Mouse (Mus musculus) brain, embryonic 14.5 days (tissue): ENCODE results near the gene Bub1b.
A peak's percentile ranks its signal among the peaks of the same experiment; 100 is the strongest.

Experiments
- CTCF ChIP-seq: fragments of 200-500 bp; IDR thresholded peaks from 2 replicates; pipeline ENCODE4 v1.5.1; 2012; ENCODE audit warnings: inconsistent platforms, mild to moderate bottlenecking, moderate library complexity, borderline replicate concordance; ENCODE audit not compliant: insufficient read depth, insufficient read length; ENCODE audit errors: extremely low read depth
- POLR2A ChIP-seq: fragments of 200-500 bp; IDR thresholded peaks from 2 replicates; pipeline ENCODE4 v1.6.1; 2012; ENCODE audit warnings: mild to moderate bottlenecking, inconsistent platforms, borderline replicate concordance; ENCODE audit not compliant: poor library complexity, insufficient read depth, insufficient read length, severe bottlenecking; ENCODE audit errors: extremely low read depth

GRCm38 (mm10) chr2:118641147-118641546 lies 43.1 kb downstream of the Bub1b start:
- TF ChIP-seq CTCF (peak; percentile 8; the same call in 1 of the 2 replicates), POLR2A (no peak)
